Mouse (Mus musculus): ENCODE measurements at regions not wholly inside any gene's neighbourhood (a gene's known extent, or its start where the extent isn't known, plus 50 kb on each side); places are given as distances from the start of the nearest gene placed in this dataset.

GRCm38 (mm10) chr8:36031966-36032719 is 266.6 kb downstream of the Gm19410 start:
- TF ChIP-seq GATA4 (IDR thresholded peaks at IDR 0.05; ENCODE audit: insufficient replicate concordance, low read length), result no peak

DNA sequence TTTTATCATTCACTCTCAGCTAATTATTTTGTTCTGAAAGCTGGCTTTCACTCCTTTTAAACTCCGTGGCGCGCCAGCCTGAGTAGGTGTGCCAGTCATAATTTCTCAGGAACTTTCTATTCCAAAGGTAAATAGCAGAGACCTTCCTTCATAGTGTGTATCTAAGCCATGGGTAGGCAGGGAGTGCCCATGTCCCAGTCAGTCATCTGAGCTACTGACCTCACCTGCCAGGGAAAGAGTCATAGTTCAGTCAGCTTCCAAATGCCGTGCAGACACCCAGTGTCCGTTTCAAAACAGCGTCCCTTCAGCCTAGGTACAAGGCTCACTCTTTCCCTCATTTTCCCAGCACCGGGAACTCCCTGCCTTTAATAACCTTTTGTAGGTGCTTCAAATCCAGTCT is 269.7 kb downstream of the Gm19410 start:
- no peak for TF ChIP-seq GATA4 (IDR thresholded peaks at IDR 0.05; ENCODE audit: insufficient replicate concordance, low read length)

GRCm38 (mm10) chr8:36036271-36036670 is 270.7 kb downstream of the Gm19410 start:
- no peak for TF ChIP-seq GATA4 (IDR thresholded peaks at IDR 0.05; ENCODE audit: insufficient replicate concordance, low read length)

DNA sequence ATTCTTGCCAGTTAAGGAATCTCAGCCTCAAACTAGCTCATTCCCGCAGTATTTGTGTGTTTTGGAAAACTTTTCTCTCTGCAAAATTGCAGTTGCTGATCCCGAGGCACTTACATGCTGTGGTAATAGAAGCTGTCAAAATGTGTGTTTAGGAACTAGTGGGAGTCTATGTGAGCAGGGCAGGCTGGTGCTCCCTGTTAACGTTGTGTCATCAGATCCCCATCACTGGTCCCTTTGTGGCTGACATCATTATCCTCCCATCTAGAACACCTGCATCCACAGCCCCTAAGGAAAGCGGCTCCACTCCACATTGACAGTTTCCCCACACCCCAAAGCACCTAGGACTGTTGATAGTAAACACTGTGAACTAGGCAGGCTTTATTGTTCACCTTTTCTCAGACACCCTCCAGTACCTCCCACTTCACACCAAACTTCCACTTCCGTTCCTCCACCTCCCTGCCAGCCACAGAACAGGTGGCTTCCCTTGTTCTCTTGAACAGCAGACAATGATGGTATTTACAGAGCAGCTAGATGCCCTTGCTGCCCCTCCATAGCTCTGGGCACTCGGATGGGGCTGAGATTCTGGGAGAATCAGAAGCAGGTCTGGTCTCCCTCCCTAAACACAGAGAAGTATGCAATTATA is 275.8 kb downstream of the Gm19410 start:
- no peak for TF ChIP-seq GATA4 (IDR thresholded peaks at IDR 0.05; ENCODE audit: insufficient replicate concordance, low read length)

- no peak for TF ChIP-seq GATA4 (IDR thresholded peaks at IDR 0.05; ENCODE audit: insufficient replicate concordance, low read length)
Observed at GRCm38 (mm10) chr8:36042594-36042993, 277.0 kb downstream of the Gm19410 start.
